Mouse (Mus musculus) intestine, embryonic 15.5 days (tissue): ENCODE results near the gene Zfp207. TPM values are rescaled to one million over a fixed set of nuclear protein-coding genes. Genes with fewer than 3 reads are reported as not detected.
"Not testable (repeated sequence)": the region's sequence is repeated elsewhere in the genome, so short reads cannot be mapped to it uniquely, and the experiment has no call there.

Source experiments
- ATAC-seq: fragments of 200-750 bp; cut with Nextera tagmentation; 2 replicates; pipeline ENCODE4 v1.8.0; 2017; ENCODE audit warnings: moderate TSS enrichment, moderate library complexity
- H3K27ac ChIP-seq: fragments of 300-500 bp; sonication (generic); 2 replicates; pipeline ENCODE4 v1.5.1; 2015; ENCODE audit warnings: mild to moderate bottlenecking, inconsistent platforms
- H3K27me3 ChIP-seq: fragments of 300-500 bp; sonication (generic); replicated peaks from 2 replicates; pipeline ENCODE4 v1.6.1; 2015; ENCODE audit warnings: inconsistent platforms
- H3K36me3 ChIP-seq: fragments of 300-500 bp; sonication (generic); 2 replicates; pipeline ENCODE4 v1.6.1; 2015; ENCODE audit warnings: inconsistent platforms
- H3K4me1 ChIP-seq: fragments of 300-500 bp; sonication (generic); replicated peaks from 2 replicates; pipeline ENCODE4 v1.6.1; 2015; ENCODE audit warnings: inconsistent platforms
- H3K4me2 ChIP-seq: fragments of 300-500 bp; sonication (generic); replicated peaks from 2 replicates; pipeline ENCODE4 v1.6.1; 2015; ENCODE audit warnings: mild to moderate bottlenecking, inconsistent platforms
- H3K4me3 ChIP-seq: fragments of 300-500 bp; sonication (generic); replicated peaks from 2 replicates; pipeline ENCODE4 v1.5.1; 2015; ENCODE audit warnings: inconsistent platforms
- H3K9ac ChIP-seq: fragments of 300-500 bp; sonication (generic); 2 replicates; pipeline ENCODE4 v1.6.1; 2015; ENCODE audit warnings: inconsistent platforms
- H3K9me3 ChIP-seq: fragments of 300-500 bp; sonication (generic); 2 replicates; pipeline ENCODE4 v1.6.1; 2016; ENCODE audit warnings: inconsistent platforms
- WGBS: fragments of 180-500 bp; shearing (Covaris S2); methylation state at CpG from one replicate; pipeline ENCODE4 v1.1.7; 2015; 5-methylcytosine and 5-hydroxymethylcytosine counted together
- polyA plus RNA-seq: library from polyadenylated mRNA; unstranded; fragments of >200 nt; fragmentation: Nextera tagmentation; extraction: Ambion mirVana; gene quantifications from 2 replicates; pipeline ENCODE4 v1.2.1, GENCODE M21; 2015

Gene Zfp207
- polyA plus RNA-seq, 1 experiment from 2014 or later = 197 TPM

DNA sequence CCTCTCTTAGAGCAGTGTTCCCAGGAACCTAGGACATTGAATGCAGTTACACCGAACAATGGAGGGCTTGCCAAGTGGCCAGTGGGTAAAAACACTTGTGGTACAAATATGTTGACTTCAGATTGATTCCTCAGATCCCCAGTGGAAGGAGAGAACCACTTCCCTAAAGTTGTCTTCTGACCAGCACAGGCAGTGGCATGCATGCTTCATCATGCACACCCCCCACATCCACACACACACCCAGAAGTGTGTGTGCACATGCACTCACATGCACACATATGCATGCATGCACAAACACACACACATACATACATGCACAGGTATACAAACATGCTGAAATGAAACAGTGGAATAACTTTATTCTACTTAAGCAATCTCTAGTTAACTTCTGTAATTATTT, 36.7 kb downstream of the Zfp207 start:
- H3K4me1 ChIP-seq = no peaks in the 10 kb centered on the region
- no peak for ATAC-seq
- H3K4me3 ChIP-seq = no peak overlapping the region
- no peak overlapping the region for H3K9ac ChIP-seq
- 85% methylated on average over 1 of the region's 1 CpGs for WGBS
- H3K4me2 ChIP-seq = no peak overlapping the region
- no peak overlapping the region for H3K27ac ChIP-seq
- H3K9me3 ChIP-seq = no peaks in the 10 kb centered on the region
- no peaks in the 10 kb centered on the region for H3K27me3 ChIP-seq
- 0 out of 2 replicates have a peak, but pooled peaks cover 3% of the 10 kb centered on the region for H3K36me3 ChIP-seq

DNA sequence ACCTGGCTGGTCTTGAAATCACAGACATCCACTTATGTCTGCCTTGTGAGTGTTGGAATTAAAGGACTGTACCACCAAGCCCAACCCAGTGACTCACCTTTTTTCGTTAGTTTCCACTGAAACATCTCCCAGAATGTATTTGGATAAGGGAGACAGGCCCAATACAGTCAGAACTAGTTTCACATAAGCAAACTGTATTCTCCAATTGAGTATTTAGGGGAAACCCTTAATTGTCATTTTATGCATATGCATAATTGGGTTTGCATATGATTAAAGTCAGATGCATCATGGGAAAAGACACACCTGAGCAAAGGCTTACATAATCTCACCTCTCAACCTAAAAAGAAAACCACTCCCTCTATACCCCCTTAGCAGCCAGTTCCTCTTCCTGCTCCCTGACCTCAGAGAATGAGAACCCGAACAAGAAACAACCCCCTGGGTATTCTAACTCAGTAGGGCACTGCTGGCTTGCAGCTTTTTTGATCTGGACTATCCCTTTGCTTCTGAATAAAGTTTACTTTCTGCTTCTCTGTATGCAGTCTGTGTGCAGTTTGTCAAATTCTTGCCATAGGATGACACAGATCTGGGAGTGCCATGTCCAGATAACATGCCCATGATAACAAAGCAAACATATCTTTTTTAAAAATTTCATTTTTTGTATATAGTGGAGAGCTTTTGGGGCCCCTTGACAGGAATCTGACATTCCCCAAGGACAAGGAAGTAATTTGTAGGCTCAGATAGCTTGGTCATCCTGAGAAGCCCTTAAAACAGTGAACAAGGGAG, 37.3 kb downstream of the Zfp207 start:
- Histone ChIP-seq H3K27me3 (no peaks in the 10 kb centered on the region), H3K9ac (no peak overlapping the region), H3K4me2 (no peak overlapping the region), H3K4me1 (no peaks in the 10 kb centered on the region), H3K9me3 (no peaks in the 10 kb centered on the region), H3K36me3 (0 out of 2 replicates have a peak, but pooled peaks cover 3% of the 10 kb centered on the region), H3K4me3 (no peak overlapping the region), H3K27ac (no peak overlapping the region)
- WGBS = 65% methylated on average over 2 of the region's 2 CpGs
- ATAC-seq = no peak

DNA sequence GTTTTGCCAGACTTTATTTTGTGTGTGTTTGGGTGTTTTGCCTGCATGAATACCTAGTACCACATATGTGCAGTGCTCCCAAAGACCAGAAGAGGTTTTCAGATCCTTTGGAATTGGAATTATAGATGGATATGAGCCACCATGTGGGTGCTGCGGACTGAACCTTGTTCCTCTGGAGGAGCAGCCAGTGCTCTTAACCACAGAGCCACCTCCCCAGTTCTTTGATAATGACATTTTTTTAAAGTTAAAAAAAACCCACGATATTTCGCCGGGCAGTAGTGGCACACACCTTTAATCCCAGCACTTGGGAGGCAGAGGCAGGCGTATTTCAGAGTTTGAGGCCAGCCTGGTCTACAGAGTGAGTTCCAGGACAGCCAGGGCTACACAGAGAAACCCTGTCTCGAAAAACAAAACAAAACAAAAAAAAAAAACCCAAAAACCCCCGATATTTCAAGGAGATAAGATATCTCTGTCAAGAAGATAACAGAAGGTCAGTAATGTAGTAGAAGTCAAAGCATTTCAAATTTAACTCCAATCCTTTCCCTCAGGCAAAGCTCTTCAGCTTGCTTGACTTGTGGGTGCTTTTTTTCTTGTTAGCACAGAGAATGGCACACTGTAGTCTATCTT, 38.5 kb downstream of the Zfp207 start:
- ATAC-seq = no peak
- H3K4me2 ChIP-seq = no peak overlapping the region
- no peaks in the 10 kb centered on the region for H3K9me3 ChIP-seq
- H3K27me3 ChIP-seq = no peaks in the 10 kb centered on the region
- no peaks in the 10 kb centered on the region for H3K4me1 ChIP-seq
- no peak overlapping the region for H3K27ac ChIP-seq
- H3K9ac ChIP-seq = no peak overlapping the region
- 0 out of 2 replicates have a peak, but pooled peaks cover 3% of the 10 kb centered on the region for H3K36me3 ChIP-seq
- H3K4me3 ChIP-seq = no peak overlapping the region
- 85% methylated on average over 7 of the region's 7 CpGs for WGBS

DNA sequence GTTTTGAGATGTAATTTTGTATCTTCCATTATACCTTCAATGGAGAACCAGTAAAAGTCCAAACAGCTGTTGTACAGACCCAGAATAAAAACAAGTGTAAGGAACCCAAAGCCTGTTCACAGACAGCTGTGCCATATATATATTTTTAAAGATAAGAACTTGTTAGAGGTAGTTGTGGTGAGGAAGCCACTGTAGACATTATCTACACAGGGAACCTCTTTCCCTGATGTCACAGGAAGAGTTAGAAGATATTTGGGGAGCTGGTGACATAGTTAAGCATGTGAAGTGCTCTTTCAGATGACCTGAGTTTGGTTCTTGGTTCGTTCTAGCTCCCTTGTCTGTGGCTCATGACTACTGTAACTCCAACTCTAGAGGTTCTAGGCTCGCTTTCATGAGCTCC, 41.6 kb downstream of the Zfp207 start:
- Histone ChIP-seq H3K27me3 (no peaks in the 10 kb centered on the region), H3K27ac (no peak overlapping the region), H3K4me2 (no peak overlapping the region), H3K4me3 (no peak overlapping the region), H3K9me3 (no peaks in the 10 kb centered on the region), H3K36me3 (no peaks in the 10 kb centered on the region), H3K9ac (no peak overlapping the region), H3K4me1 (peaks cover 1% of the 10 kb centered on the region; the same call in 1 of the 2 replicates)
- ATAC-seq = no peak
- 81% methylated on average over 2 of the region's 2 CpGs for WGBS

DNA sequence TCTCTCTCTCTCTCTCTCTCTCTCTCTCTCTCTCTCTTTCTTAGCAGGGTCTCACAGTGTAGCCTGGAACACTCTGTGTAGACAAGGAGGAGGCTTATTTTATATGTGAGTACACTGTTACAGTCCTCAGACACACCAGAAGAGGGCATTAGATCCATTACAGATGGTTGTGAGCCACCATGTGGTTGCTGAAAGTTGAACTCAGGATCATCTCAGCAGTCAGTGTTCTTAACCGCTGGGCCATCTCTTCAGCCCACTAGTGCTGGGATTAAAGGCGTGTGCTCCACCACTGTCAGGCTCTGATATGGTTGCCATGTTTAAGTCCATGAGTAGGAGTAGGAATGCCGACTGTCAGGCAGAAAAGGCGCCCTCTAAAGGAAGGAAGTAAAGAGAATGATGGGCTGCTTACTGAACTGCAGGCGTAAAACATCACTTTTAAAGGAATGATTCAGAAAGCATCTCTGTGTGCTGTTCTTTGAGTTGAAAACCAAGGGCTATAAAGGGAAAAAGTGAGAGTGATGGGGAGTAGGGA, 42.2 kb downstream of the Zfp207 start:
- H3K9ac ChIP-seq = no peak overlapping the region
- WGBS = 60% methylated on average over 5 of the region's 5 CpGs
- no peaks in the 10 kb centered on the region for H3K36me3 ChIP-seq
- no peaks in the 10 kb centered on the region for H3K9me3 ChIP-seq
- no peak overlapping the region for H3K4me2 ChIP-seq
- peaks cover 4% of the 10 kb centered on the region; the same call in 1 of the 2 replicates for H3K4me1 ChIP-seq
- no peaks in the 10 kb centered on the region for H3K27me3 ChIP-seq
- H3K27ac ChIP-seq = no peak overlapping the region
- H3K4me3 ChIP-seq = no peak overlapping the region
- ATAC-seq = no peak

DNA sequence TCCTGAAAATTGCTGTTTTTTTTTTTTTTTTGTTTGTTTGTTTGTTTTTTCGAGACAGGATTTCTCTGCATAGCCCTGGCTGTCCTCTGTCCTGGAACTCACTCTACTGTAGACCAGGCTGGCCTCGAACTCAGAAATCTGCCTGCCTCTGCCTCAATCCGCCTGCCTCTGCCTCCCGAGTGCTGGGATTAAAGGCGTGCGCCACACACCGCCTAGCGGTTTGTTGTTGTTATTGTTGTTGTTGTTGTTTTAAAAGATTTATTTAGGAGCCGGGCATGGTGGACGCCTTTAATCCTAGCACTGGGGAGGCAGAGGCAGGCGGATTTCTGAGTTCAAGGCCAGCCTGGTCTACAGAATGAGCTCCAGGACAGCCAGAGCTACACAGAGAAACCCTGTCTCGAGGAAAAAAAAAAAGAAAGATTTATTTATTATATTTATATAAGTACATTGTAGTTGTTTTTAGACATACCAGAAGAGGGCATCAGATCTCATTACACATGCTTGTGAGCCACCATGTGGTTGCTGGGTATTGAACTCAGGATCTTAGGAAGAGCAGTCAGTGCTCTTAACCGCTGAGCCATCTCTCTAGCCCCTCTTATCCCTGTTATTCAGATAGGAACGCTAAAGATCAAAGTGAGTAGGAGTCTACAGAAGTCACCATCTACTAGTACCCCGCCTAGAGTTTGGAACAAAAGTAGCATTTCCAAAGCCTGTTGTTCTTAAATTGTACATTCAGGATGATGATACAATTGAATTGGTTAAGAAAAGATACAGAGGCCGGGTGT, 43.1 kb downstream of the Zfp207 start:
- H3K4me1 ChIP-seq, H3K36me3 ChIP-seq, H3K27ac ChIP-seq, H3K27me3 ChIP-seq, H3K4me2 ChIP-seq, H3K9me3 ChIP-seq, H3K4me3 ChIP-seq, H3K9ac ChIP-seq, ATAC-seq: not testable (repeated sequence)
- whole genome bisulfite sequencing = 80% methylated on average over 16 of the region's 16 CpGs

DNA sequence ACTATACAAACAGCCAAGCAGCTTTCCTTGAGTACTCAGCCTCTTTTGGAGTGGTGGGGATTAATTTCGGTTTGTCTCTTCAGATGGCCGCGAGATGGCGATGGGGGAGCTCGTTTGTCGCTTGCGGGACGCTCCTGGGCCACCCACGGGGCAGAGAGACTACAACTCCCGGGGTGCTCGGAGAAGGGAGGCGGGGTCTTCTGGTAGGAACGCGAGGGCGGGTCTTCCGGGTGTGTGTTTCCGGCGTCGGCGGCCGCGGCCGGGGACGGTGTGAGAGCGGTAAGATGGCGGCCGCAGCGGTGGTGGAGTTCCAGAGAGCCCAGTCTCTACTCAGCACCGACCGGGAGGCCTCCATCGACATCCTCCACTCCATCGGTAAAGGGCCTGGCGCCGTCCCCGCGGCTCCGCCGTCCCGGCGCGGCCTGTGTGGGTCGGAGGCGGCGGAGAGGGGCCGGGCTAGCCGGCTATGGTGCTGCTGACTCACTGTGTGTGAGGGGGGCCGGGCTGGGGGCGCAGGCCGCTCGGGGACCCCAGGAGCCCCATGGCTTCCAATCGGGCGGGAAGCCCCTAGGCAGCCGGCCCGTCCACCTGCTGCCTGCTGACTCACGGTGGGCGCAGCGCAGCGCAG, 45.4 kb downstream of the Zfp207 start, which contains the start of gene Psmd11:
Gene Psmd11 (plus strand): TSS at position 235 of the 628 bp plus-strand sequence.
- peak within 1 kb of the TSS; percentile 99 for H3K4me3 ChIP-seq
- peak within 1 kb of the TSS; percentile 88 for H3K27ac ChIP-seq
- peak within 1 kb of the TSS; percentile 95 for H3K9ac ChIP-seq
- H3K4me1 ChIP-seq = peaks cover 4% of the 10 kb centered on the region; the same call in 1 of the 2 replicates
- H3K27me3 ChIP-seq = no peaks in the 10 kb centered on the region
- 0 out of 2 replicates have a peak, but pooled peaks cover 5% of the 10 kb centered on the region for H3K36me3 ChIP-seq
- peak; percentile 99 for ATAC-seq
- peak within 1 kb of the TSS; percentile 73 for H3K4me2 ChIP-seq
- under 1% methylated on average over 58 of the region's 58 CpGs for WGBS
- no peaks in the 10 kb centered on the region for H3K9me3 ChIP-seq

DNA sequence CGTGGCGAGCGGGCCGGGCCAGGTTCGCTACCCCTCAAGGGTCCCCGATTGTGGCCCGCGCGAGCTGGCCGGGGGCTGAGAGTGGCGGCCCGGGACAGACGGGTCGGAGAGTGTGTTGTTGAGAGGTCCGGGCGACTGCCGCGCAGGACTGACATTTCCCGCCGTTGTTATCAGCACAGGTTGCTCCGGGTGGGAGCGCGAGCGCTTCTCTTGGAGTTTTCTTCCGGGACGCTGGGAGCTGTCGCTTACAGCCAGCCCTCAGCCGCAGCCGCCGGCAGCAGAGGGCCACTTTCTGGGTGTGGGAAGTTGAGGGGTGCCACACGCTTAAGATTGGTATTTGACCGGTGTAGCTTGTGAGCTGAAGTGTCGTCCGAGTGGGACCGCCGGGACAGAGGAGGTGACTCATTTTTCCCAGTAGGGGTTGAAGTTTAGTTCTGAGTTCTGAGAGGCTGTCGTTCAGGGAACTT, 46.0 kb downstream of the Zfp207 start:
- ATAC-seq = peak; percentile 83
- Histone ChIP-seq H3K4me1 (peaks cover 4% of the 10 kb centered on the region; the same call in 1 of the 2 replicates), H3K36me3 (0 out of 2 replicates have a peak, but pooled peaks cover 8% of the 10 kb centered on the region), H3K9me3 (no peaks in the 10 kb centered on the region), H3K4me2 (peak overlapping the region; percentile 73), H3K9ac (peak overlapping the region; percentile 95), H3K27me3 (no peaks in the 10 kb centered on the region), H3K4me3 (peak overlapping the region; percentile 99), H3K27ac (peak overlapping the region; percentile 88)
- WGBS = under 1% methylated on average over 37 of the region's 37 CpGs

DNA sequence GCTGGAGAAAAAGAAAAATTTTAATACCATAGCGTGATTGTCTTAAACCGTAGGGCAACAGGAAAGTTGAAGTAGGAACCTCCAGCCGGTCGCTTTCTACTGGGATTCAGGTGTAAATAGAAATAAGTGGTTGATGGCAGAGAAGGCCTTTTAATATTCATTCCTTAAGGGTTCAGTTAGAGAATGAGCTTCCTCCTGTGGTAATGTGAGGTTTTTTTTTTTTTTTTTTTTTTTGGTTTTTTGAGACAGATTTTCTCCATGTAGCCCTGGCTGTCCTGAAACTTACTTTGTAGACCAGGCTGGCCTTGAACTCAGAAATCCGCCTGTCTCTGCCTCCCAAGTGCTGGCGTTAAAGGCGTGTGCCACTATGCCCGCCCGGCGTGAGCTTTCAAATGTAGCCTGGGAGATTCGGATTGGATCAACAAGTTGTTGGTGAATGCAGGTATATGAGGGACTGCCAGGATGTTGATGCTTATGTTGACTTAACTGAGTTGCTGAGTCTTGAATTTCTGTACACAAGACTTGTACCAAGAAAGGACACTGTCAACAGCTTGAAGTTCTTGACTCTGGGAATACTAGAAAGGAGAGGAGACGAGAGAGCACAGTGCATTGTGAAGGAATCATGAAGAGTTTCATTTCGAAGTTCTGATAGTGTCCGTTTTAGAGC, 46.6 kb downstream of the Zfp207 start:
- ATAC-seq = no peak
- 55% methylated on average over 14 of the region's 14 CpGs for WGBS
- Histone ChIP-seq H3K4me1 (peaks cover 4% of the 10 kb centered on the region; the same call in 1 of the 2 replicates), H3K9me3 (no peaks in the 10 kb centered on the region), H3K27ac (no peak overlapping the region), H3K36me3 (0 out of 2 replicates have a peak, but pooled peaks cover 8% of the 10 kb centered on the region), H3K9ac (peak overlapping the region; percentile 95), H3K27me3 (no peaks in the 10 kb centered on the region), H3K4me2 (peak overlapping the region; percentile 73), H3K4me3 (peak overlapping the region; percentile 99)

DNA sequence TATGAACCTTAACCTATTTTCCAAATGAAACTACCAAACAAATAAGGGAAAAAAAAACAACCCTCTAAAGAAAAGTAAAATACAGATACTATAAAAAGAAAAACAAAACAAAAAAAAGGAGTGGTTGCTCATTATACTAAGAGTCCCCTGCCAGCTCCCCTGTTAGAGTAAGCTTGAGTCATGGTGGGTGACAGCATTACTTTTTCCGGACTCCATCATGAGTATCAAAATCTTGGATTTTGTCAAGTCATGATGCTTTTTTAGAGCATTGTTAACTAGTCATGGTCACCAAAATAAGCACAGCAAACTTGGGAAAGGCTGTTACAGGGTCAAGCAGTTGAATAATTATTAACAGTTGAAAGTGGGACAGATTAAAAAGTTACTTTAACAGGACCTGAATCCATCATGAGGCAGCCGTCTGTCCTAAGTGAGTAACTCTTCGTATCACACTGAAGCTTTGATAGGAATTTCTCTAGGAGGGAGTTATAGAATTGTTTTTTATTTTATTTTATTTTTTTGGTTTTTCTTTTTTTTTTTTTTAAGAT, 47.4 kb downstream of the Zfp207 start:
- Histone ChIP-seq H3K27me3 (no peaks in the 10 kb centered on the region), H3K4me3 (no peak overlapping the region), H3K4me1 (peaks cover 4% of the 10 kb centered on the region; the same call in 1 of the 2 replicates), H3K4me2 (no peak overlapping the region), H3K36me3 (0 out of 2 replicates have a peak, but pooled peaks cover 8% of the 10 kb centered on the region), H3K9ac (no peak overlapping the region), H3K9me3 (no peaks in the 10 kb centered on the region), H3K27ac (no peak overlapping the region)
- WGBS = 91% methylated on average over 3 of the region's 3 CpGs
- no peak for ATAC-seq

DNA sequence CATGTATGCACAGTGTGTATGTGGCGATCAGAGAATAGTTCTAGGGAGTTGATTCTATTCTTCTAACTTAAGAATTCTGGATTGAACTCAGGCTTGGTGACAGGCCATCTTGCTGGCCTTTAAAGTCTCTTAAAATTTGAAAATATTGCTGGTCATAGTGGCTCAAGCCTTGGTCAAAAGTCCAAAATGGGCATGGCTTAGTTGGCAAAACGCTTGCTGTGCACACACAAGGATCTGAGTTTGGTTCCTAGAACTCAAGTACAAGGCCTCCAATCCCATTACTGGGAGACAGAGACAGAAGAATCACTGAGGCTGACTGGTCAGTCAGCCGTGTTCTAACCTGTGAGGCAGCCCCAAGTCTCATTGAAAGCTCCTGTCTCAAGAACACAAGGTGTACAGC, 63.8 kb downstream of the Zfp207 start:
- 93% methylated on average over 3 of the region's 3 CpGs for WGBS
- Histone ChIP-seq H3K27me3 (no peaks in the 10 kb centered on the region), H3K4me2 (no peak overlapping the region), H3K4me3 (no peak overlapping the region), H3K4me1 (no peaks in the 10 kb centered on the region), H3K9ac (no peak overlapping the region), H3K36me3 (peaks cover 16% of the 10 kb centered on the region), H3K9me3 (no peaks in the 10 kb centered on the region), H3K27ac (no peak overlapping the region)
- no peak for ATAC-seq
